Mouse (Mus musculus): ENCODE measurements at regions not wholly inside any gene's neighbourhood (a gene's known extent, or its start where the extent isn't known, plus 50 kb on each side); places are given as distances from the start of the nearest gene placed in this dataset.
A peak's percentile ranks its signal among the peaks of the same experiment; 100 is the strongest.

DNA sequence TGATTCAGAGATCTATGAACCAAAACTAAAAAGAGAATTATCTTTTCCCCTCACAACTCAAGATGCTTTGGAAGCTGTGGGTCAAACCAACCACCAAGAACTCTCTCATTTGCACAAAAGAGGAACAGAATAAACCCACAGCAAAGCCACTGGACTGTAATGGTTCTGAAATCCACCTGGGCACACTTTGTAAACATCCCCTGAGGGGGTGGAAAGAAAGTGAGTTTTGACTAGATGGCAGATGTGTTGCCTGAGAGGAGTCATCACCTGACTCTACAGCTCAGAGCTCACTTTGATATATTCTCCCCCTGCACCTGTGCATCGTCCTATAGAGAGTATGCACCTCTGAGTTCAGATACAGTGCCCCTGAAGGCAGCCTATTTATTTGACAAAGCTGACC is 588.2 kb downstream of the Insc start:
- H3K4me3 ChIP-seq (replicated peaks; ENCODE audit: low read length): no peak overlapping the region
- H3K4me1 ChIP-seq (ENCODE audit: control insufficient read depth, insufficient read depth, low read length): no peaks in the 10 kb centered on the region
- H3K9me3 ChIP-seq (replicated peaks; ENCODE audit: control insufficient read depth, low read length): no peaks in the 10 kb centered on the region
- WGBS: 65% methylated on average over 1 of the region's 1 CpGs
- H3K4me2 ChIP-seq (ENCODE audit: low read depth, low read length): no peak overlapping the region
- H3K36me3 ChIP-seq (ENCODE audit: control insufficient read depth, insufficient read depth, low read length): no peaks in the 10 kb centered on the region
- H3K27ac ChIP-seq (ENCODE audit: low read length): no peak overlapping the region
- no peak for ATAC-seq (ENCODE audit: insufficient read depth, low FRiP score)
- no peak overlapping the region for H3K9ac ChIP-seq (ENCODE audit: low read length)
- no peaks in the 10 kb centered on the region for H3K27me3 ChIP-seq (ENCODE audit: control insufficient read depth, insufficient read depth, low read length)

DNA sequence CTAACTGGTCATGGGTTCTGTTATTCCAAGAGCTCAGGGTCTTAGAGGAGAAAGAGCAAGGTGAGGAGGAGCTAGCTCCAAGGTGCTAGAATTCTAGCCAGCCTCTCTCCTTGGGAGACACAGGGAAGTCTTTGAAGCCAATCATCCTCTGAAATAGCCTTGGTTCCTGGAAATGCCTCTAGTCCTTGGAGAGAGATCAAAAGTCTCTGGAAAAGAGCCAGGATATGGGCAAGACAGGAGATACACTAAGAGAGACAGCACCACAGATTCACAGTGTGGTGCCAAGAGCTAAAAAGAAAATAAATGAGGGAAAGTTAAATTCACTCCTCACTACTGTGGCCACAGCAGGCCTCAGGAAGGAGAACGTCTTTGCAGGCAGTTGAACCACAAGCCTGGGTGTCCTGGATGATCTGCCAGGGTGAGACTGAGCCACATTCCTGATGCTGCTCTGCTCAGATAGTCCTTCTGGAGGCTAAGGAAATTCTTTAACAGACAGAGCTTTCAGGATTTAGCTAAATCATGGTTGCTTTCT is 589.6 kb downstream of the Insc start:
- Histone ChIP-seq H3K9ac (ENCODE audit: low read length) (no peak overlapping the region), H3K27ac (ENCODE audit: low read length) (no peak overlapping the region), H3K4me2 (ENCODE audit: low read depth, low read length) (no peak overlapping the region), H3K27me3 (ENCODE audit: control insufficient read depth, insufficient read depth, low read length) (no peaks in the 10 kb centered on the region), H3K4me1 (ENCODE audit: control insufficient read depth, insufficient read depth, low read length) (no peaks in the 10 kb centered on the region), H3K4me3 (replicated peaks; ENCODE audit: low read length) (no peak overlapping the region), H3K36me3 (ENCODE audit: control insufficient read depth, insufficient read depth, low read length) (no peaks in the 10 kb centered on the region), H3K9me3 (replicated peaks; ENCODE audit: control insufficient read depth, low read length) (no peaks in the 10 kb centered on the region)
- 50% methylated on average over 1 of the region's 1 CpGs for WGBS
- ATAC-seq (ENCODE audit: insufficient read depth, low FRiP score): no peak

DNA sequence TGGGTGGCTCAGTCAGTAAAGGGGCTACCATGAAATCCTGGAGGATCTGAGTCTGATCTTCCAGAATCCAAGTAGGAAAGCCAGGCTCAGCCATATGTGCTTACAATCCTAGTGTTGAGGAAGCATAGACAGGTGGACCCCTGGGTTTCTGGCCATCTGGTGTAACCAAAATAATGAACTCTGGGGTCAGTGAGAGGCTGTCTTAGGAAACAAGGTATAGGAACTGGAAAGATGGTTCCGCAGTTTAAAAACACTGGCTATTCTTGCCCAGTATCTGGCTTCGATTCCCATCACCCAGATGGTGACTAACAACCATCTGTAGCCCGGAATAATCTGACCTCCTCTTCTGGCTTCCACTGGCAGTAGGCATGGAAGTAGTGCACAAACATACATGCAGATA is 591.6 kb downstream of the Insc start:
- Histone ChIP-seq H3K4me2 (ENCODE audit: low read depth, low read length) (no peak overlapping the region), H3K9ac (ENCODE audit: low read length) (no peak overlapping the region), H3K27ac (ENCODE audit: low read length) (no peak overlapping the region), H3K4me1 (ENCODE audit: control insufficient read depth, insufficient read depth, low read length) (peaks cover under 1% of the 10 kb centered on the region; the same call in 1 of the 2 replicates), H3K27me3 (ENCODE audit: control insufficient read depth, insufficient read depth, low read length) (no peaks in the 10 kb centered on the region), H3K4me3 (replicated peaks; ENCODE audit: low read length) (no peak overlapping the region), H3K36me3 (ENCODE audit: control insufficient read depth, insufficient read depth, low read length) (no peaks in the 10 kb centered on the region), H3K9me3 (replicated peaks; ENCODE audit: control insufficient read depth, low read length) (no peaks in the 10 kb centered on the region)
- 87% methylated on average over 3 of the region's 3 CpGs for WGBS
- no peak for ATAC-seq (ENCODE audit: insufficient read depth, low FRiP score)

DNA sequence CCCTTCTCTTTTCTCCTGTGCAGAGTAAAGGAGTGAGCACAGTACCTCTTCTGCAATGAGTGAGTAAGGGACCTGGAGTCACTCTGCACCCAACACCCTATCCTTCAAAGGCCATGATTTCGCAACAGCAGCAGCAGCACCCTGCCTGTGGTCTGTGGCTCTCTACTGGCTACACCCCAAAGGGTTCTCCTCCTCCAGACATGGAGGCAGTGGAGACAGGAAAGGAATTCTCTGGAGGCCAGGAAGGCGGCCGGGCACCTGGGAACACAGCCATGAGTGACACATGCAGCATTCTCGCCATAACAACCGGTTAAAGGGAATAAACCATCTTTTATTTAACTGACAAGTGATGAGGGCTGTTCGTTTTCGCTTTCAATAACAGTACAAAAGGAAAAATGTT is 596.7 kb downstream of the Insc start:
- H3K4me2 ChIP-seq (ENCODE audit: low read depth, low read length): no peak overlapping the region
- no peak overlapping the region for H3K9ac ChIP-seq (ENCODE audit: low read length)
- H3K27ac ChIP-seq (ENCODE audit: low read length): no peak overlapping the region
- peaks cover 5% of the 10 kb centered on the region; the same call in 1 of the 2 replicates for H3K4me1 ChIP-seq (ENCODE audit: control insufficient read depth, insufficient read depth, low read length)
- 64% methylated on average over 7 of the region's 7 CpGs for WGBS
- ATAC-seq (ENCODE audit: insufficient read depth, low FRiP score): no peak
- H3K36me3 ChIP-seq (ENCODE audit: control insufficient read depth, insufficient read depth, low read length): no peaks in the 10 kb centered on the region
- H3K9me3 ChIP-seq (replicated peaks; ENCODE audit: control insufficient read depth, low read length): no peaks in the 10 kb centered on the region
- H3K4me3 ChIP-seq (replicated peaks; ENCODE audit: low read length): no peak overlapping the region
- H3K27me3 ChIP-seq (ENCODE audit: control insufficient read depth, insufficient read depth, low read length): no peaks in the 10 kb centered on the region

DNA sequence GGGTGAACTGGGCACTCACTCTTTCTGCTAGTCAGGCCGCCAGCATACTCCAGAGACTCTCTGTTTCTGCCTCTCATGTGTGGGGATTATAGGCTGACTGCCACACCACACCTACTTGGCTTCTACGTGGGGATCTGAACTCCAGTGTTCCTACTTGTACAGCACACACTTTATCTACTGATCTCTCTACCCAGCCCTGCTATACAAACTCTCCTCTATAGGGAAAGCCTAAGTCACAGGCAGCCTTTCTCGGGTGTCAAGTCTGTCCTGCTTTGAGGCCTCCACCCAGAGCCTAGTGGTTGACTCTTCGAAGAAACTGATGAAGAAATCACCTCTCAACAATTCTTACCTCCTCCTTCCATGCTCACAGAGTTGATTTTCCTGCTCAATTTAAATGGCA is 597.5 kb downstream of the Insc start:
- Histone ChIP-seq H3K4me2 (ENCODE audit: low read depth, low read length) (no peak overlapping the region), H3K4me1 (ENCODE audit: control insufficient read depth, insufficient read depth, low read length) (peaks cover 5% of the 10 kb centered on the region; the same call in 1 of the 2 replicates), H3K9me3 (replicated peaks; ENCODE audit: control insufficient read depth, low read length) (no peaks in the 10 kb centered on the region), H3K36me3 (ENCODE audit: control insufficient read depth, insufficient read depth, low read length) (no peaks in the 10 kb centered on the region), H3K27me3 (ENCODE audit: control insufficient read depth, insufficient read depth, low read length) (no peaks in the 10 kb centered on the region), H3K27ac (ENCODE audit: low read length) (peak overlapping the region; percentile 33; the same call in 1 of the 2 replicates), H3K4me3 (replicated peaks; ENCODE audit: low read length) (no peak overlapping the region), H3K9ac (ENCODE audit: low read length) (no peak overlapping the region)
- 58% methylated on average over 4 of the region's 4 CpGs for WGBS
- peak; percentile 77; the same call in 1 of the 2 replicates for ATAC-seq (ENCODE audit: insufficient read depth, low FRiP score)

DNA sequence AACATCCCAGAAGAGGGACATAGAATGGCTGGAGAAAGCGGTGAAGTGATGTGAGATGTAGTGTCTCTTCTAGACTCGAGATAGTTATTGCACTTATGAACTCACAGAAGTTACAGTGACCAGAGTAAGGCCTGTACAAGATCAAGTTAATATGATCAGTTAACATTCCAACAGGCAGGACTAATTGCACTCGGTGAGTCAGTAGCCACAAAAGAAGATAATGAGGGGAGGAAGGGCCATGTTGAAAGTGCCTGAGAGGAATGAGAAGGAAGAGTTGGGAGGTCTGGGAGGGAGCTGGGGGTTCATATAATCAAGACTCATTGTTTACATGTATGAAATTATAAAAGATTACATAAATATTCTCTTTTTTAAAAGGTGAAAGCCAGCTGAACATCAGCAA is 602.3 kb downstream of the Insc start:
- H3K4me2 ChIP-seq (ENCODE audit: low read depth, low read length): no peak overlapping the region

DNA sequence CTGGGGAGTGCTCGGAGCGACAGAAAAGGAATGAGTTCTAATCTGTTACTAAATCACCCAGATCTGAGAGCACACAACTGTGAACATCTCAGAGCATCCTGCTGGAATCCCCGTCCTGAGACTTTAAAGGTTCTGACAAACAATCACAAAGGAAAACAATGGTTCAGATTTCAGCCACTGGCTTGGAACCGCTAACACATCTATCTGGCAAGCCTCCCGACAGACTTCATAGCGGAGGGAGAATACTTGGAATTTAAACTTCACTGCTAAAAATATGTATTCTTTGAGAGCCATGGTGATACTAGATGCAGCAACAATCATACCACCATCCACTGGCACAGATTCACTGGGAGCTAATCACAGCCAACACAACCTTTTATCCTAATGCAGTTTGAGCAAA is 615.2 kb downstream of the Insc start:
- H3K27me3 ChIP-seq (ENCODE audit: control insufficient read depth, insufficient read depth, low read length): no peaks in the 10 kb centered on the region
- H3K9me3 ChIP-seq (replicated peaks; ENCODE audit: control insufficient read depth, low read length): no peaks in the 10 kb centered on the region
- no peaks in the 10 kb centered on the region for H3K4me1 ChIP-seq (ENCODE audit: control insufficient read depth, insufficient read depth, low read length)
- WGBS: 50% methylated on average over 6 of the region's 6 CpGs
- H3K9ac ChIP-seq (ENCODE audit: low read length): no peak overlapping the region
- no peak overlapping the region for H3K4me2 ChIP-seq (ENCODE audit: low read depth, low read length)
- H3K27ac ChIP-seq (ENCODE audit: low read length): no peak overlapping the region
- no peak overlapping the region for H3K4me3 ChIP-seq (replicated peaks; ENCODE audit: low read length)
- no peak for ATAC-seq (ENCODE audit: insufficient read depth, low FRiP score)
- H3K36me3 ChIP-seq (ENCODE audit: control insufficient read depth, insufficient read depth, low read length): no peaks in the 10 kb centered on the region

More for the DNA sequence above, 602.3 kb downstream of the Insc start:
- Histone ChIP-seq H3K36me3 (ENCODE audit: control insufficient read depth, insufficient read depth, low read length) (no peaks in the 10 kb centered on the region), H3K27me3 (ENCODE audit: control insufficient read depth, insufficient read depth, low read length) (no peaks in the 10 kb centered on the region), H3K27ac (ENCODE audit: low read length) (no peak overlapping the region), H3K4me1 (ENCODE audit: control insufficient read depth, insufficient read depth, low read length) (0 out of 2 replicates have a peak, but pooled peaks cover 2% of the 10 kb centered on the region), H3K9me3 (replicated peaks; ENCODE audit: control insufficient read depth, low read length) (no peaks in the 10 kb centered on the region), H3K4me3 (replicated peaks; ENCODE audit: low read length) (no peak overlapping the region), H3K9ac (ENCODE audit: low read length) (no peak overlapping the region)
- WGBS: 77% methylated on average over 3 of the region's 3 CpGs
- no peak for ATAC-seq (ENCODE audit: insufficient read depth, low FRiP score)

DNA sequence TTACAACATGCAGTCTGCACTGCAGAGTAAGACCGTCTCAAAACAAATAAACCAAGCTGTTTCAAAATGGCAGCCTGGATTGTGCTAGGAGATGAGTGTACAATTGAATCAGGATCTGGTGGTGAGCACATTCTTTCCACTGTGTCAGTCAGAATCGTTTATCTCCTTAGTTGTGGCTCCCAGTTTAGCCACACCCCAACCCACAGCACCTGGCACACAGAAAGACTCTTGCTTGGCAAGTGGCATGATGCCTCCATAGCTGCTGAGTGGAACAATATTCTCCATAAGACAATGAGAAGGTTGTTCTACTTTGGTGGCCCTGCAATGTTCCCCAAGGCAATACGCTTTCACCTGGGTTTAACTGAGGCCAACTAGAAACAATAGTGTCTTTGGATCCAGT is 616.6 kb downstream of the Insc start:
- H3K9me3 ChIP-seq (replicated peaks; ENCODE audit: control insufficient read depth, low read length): no peaks in the 10 kb centered on the region
- no peak for ATAC-seq (ENCODE audit: insufficient read depth, low FRiP score)
- 84% methylated on average over 3 of the region's 3 CpGs for WGBS

DNA sequence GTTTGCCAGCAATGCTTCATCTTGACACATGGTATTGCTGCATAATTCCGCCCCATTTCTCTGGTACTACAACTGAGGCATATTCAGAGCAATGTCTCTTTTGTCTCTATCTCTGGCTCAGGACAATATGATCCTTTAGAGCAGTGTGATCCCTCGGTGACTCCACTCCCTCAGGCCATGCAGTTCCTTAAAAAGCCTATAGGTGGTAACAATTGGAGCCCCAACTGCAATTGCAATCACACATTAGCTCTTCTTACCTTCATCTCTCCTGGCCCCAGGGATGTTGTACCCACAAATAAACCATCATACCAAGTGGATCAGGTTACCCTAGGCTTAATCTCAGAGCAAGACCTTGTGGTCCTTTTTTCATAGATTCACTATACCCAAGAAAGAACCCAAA is 618.6 kb downstream of the Insc start:
- no peaks in the 10 kb centered on the region for H3K27me3 ChIP-seq (ENCODE audit: control insufficient read depth, insufficient read depth, low read length)
- H3K27ac ChIP-seq (ENCODE audit: low read length): no peak overlapping the region
- no peak overlapping the region for H3K4me3 ChIP-seq (replicated peaks; ENCODE audit: low read length)
- WGBS: 80% methylated on average over 2 of the region's 2 CpGs
- H3K9me3 ChIP-seq (replicated peaks; ENCODE audit: control insufficient read depth, low read length): no peaks in the 10 kb centered on the region
- H3K36me3 ChIP-seq (ENCODE audit: control insufficient read depth, insufficient read depth, low read length): no peaks in the 10 kb centered on the region
- no peak for ATAC-seq (ENCODE audit: insufficient read depth, low FRiP score)
- 0 out of 2 replicates have a peak, but pooled peaks cover 3% of the 10 kb centered on the region for H3K4me1 ChIP-seq (ENCODE audit: control insufficient read depth, insufficient read depth, low read length)
- no peak overlapping the region for H3K4me2 ChIP-seq (ENCODE audit: low read depth, low read length)
- H3K9ac ChIP-seq (ENCODE audit: low read length): no peak overlapping the region

More for the DNA sequence above, 616.6 kb downstream of the Insc start:
- Histone ChIP-seq H3K4me3 (replicated peaks; ENCODE audit: low read length) (no peak overlapping the region), H3K4me2 (ENCODE audit: low read depth, low read length) (no peak overlapping the region), H3K9ac (ENCODE audit: low read length) (no peak overlapping the region), H3K27me3 (ENCODE audit: control insufficient read depth, insufficient read depth, low read length) (no peaks in the 10 kb centered on the region), H3K27ac (ENCODE audit: low read length) (no peak overlapping the region), H3K4me1 (ENCODE audit: control insufficient read depth, insufficient read depth, low read length) (no peaks in the 10 kb centered on the region), H3K36me3 (ENCODE audit: control insufficient read depth, insufficient read depth, low read length) (no peaks in the 10 kb centered on the region)

Measured in stomach, embryonic 16.5 days (tissue).